Mouse (Mus musculus): Measurements from ENCODE around the gene Flcn. TPM values are rescaled to one million over a fixed set of nuclear protein-coding genes. Genes with fewer than 3 reads are reported as not detected.

The Flcn gene
- total RNA-seq, 2 experiments from 2014 or later = 43.5 to 49.5 TPM

DNA sequence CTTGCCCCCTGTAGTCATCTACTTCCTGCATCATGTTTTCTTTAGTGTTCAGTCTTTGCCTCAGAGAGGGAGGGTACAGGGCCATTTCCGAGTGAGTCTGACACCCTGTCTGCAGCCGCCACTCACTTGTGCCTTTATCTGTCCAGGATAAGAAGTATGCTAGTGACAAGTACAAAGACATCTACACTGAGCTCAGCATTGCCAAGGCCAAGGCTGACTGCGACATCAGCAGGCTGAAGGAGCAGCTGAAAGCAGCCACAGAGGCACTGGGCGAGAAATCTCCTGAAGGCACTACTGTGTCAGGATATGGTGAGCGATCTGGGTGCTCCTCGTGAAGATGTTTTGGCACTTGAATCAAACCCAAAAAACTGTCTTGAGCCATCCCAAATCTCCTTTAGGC, 40.1 kb downstream of the Flcn start:
- no peak for DNase-seq

DNA sequence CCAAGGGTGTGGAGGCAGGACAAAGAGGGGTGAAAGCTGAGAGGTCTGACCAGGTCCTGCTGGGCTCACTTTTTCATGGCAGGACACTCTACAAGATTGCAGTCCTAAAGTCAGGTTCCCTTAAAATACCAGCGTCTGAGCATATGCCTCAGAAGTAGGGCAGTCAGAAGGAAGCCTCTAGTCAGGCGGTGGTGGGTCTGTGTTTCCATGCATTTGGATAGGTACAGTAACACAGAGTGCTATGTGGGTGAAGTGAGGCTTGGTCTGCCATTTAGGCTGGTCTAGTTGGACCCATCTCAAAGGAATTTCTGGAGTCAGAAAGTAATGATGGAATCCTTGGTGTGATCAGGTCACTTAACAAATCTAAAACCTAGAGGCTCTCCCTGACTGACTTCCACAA, 40.5 kb downstream of the Flcn start:
- DNase-seq = no peak

GRCm38 (mm10) chr11:59760796-59761195, 49.0 kb downstream of the Flcn start:
- no peak for DNase-seq

- DNase-seq = no peak
Observed at GRCm38 (mm10) chr11:59759626-59760025, 50.2 kb downstream of the Flcn start.

DNA sequence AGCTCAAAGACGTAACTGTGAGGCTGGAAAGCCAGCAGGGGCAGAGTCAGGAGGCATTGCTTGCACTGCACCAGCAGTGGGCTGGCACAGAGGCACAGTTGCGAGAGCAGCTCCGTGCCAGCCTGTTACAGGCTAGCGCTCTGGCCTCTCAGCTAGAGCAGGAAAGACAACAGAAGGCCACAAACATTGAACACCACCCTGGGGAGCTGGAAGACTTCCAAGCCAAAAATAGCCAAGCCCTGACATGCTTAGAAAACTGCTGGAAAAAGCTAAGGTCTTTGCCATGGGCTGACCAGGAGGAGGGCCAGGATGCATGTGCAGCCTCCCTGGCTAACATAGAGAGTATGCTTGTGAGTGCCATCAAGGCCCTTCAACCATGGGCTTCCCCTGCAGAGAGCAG, 50.6 kb downstream of the Flcn start:
- peak; percentile 74 to 81 for DNase-seq

GRCm38 (mm10) chr11:59758191-59758985, 51.4 kb downstream of the Flcn start:
- peak in 1 of 2 experiments; percentile 31 for DNase-seq

DNA sequence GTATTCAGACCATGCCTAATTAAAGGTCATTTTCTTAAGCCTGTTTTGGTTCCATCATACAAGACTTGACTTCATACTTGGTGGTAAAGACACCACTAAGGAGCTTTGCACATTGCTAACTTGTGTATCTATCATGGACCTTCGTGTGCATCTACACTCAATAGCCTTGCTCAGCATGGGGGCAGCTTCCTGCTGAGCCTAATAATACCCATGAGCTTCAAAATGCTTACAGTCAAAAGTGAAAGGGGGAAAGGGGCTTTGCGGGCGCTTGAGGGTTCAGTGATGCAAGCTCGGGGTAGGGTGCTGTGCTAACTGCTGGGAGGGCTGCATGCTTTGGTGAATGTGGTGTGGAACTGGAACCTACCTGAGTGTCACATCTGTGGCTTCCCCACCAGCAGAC, 53.5 kb downstream of the Flcn start:
- DNase-seq = no peak

- DNase-seq = no peak
Observed at GRCm38 (mm10) chr11:59754504-59754903, 55.3 kb downstream of the Flcn start.

- DNase-seq = peak in 1 of 2 experiments; percentile 46
Observed at GRCm38 (mm10) chr11:59749050-59749449, 60.8 kb downstream of the Flcn start.

- DNase-seq = peak; percentile 59 to 79
Observed at GRCm38 (mm10) chr11:59746614-59747013, 63.2 kb downstream of the Flcn start.

DNA sequence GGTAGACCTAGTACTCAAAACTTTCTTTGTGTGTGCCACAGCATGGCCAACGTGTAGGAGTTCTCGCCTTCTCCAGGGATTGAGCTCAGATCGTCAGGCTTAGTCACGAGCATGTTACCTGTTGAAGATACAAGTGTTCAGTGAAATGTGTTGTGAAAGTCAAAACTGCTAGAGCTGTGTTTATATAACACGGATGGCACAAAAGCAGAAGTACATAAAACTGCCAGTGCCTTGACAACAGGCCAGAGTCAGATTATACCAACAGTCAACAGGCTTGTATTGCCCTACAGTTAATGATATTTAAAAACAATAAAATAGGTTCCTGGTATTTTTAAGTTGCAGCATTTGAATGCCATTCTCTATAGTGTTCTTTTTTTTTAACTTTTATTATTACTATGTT, 64.0 kb downstream of the Flcn start:
- DNase-seq = no peak

GRCm38 (mm10) chr11:59744374-59744773, 65.4 kb downstream of the Flcn start:
- DNase-seq = no peak

- no peak for DNase-seq
Observed at GRCm38 (mm10) chr11:59743712-59744111, 66.1 kb downstream of the Flcn start.

GRCm38 (mm10) chr11:59743307-59743706, 66.5 kb downstream of the Flcn start:
- no peak for DNase-seq

GRCm38 (mm10) chr11:59741915-59742314, 67.9 kb downstream of the Flcn start:
- no peak for DNase-seq

Other genes with a start within 250 kb of the Flcn start
- gene Olfr222, start 233.8 kb downstream of the Flcn start, total RNA-seq (2021) = not detected
- not detected for gene Olfr223, start 216.7 kb downstream of the Flcn start, total RNA-seq (2021)
- 100 to 1,000 TPM; 123 to 131 TPM for gene Mprip, start 148.7 kb downstream of the Flcn start, total RNA-seq (2021)
- gene Pld6, start 22.4 kb downstream of the Flcn start, total RNA-seq (2021) = under 1 TPM; 0.46 to 0.50 TPM
- 10 to 100 TPM; 26.1 to 31.6 TPM for gene Nt5m, start 29.4 kb upstream of the Flcn start, total RNA-seq (2021)
- 10 to 100 TPM; 71.7 to 75.1 TPM for gene Cops3, start 29.8 kb upstream of the Flcn start, total RNA-seq (2021)
- 10 to 100 TPM; 26.8 to 27.0 TPM for gene Med9, start 138.2 kb upstream of the Flcn start, total RNA-seq (2021)
- gene Rasd1, start 154.9 kb upstream of the Flcn start, total RNA-seq (2021) = 10 to 100 TPM in 1 of 2 experiments, 1 to 10 TPM in 1; 4.5 to 10.9 TPM
- 1 to 10 TPM; 1.6 to 3.3 TPM for gene Pemt, start 236.5 kb upstream of the Flcn start, total RNA-seq (2021)